Mouse (Mus musculus): ENCODE data around the gene Fbf1. TPM values are rescaled to one million over a fixed set of nuclear protein-coding genes. Genes with fewer than 3 reads are reported as not detected.
A peak's percentile ranks its signal among the peaks of the same experiment; 100 is the strongest.

Fbf1 gene
- total and polyA plus RNA-seq, 3 experiments = 11.8 to 15.0 (median 14.8) TPM

DNA sequence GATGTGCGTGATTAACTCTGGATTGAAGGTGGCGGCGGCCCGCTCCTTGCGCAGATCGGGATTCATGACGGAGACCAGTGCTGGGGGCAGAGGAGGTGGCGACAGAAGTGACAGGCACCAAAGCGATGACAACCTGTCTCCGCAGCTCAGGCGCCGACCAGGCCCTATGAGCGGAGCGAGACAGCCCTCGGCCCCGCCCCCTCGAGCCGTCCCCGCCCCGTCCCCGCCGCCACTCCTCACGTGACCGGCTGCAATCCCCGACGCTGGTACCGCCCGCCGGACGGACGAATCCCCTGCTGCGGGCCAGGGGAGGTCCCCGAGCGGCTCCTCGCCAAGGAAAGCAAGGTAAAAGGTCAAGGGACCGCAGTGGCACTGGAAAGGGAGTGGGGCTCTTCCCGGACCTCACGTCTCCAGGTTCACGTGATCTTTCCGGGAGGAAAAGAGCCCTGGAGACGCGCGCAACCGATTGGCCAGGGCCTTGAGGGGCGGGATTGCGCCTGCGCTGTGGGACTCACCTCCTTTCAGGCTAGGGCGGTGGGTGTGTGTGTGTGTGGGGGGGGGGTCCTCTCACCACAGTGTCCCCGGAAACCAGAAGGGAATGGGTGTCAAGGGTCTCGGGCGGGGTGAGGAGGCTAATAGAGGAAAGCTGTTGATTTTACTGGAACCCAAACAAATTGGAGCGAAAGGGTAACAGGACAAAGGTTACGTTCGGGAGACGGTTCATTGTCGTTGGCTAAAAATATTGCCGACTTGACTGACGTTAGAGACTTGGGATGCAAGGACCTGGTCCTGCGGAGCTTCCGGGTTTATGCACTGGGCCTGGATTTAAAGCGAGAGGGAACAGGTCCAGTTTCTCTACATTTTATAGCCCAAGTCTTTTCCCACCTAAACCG is 30.9 kb upstream of the Fbf1 start, which contains the start of the genes Ten1 and Acox1:
Ten1 (plus strand) TSS at position 217 of the 893 bp plus-strand sequence.
Acox1 (minus strand) TSS at position 407 of the 893 bp plus-strand sequence.
- peak; percentile 77 for TF ChIP-seq EP300 (IDR thresholded peaks at IDR 0.05; ENCODE audit: insufficient read depth, low read depth, low read length)
- peak; percentile 95 for TF ChIP-seq POLR2A (IDR thresholded peaks at IDR 0.05; ENCODE audit: insufficient read depth, low read depth, low read length)
- TF ChIP-seq CTCF (IDR thresholded peaks at IDR 0.05) = no peak
- peak within 1 kb of the TSS; percentile 56 for H3K4me3 ChIP-seq
- DNase-seq = peak; percentile 99
- peaks cover 33% of the 10 kb centered on the region for H3K36me3 ChIP-seq (ENCODE audit: control insufficient read depth, insufficient read depth, low read length)
- intact Hi-C loops (cut with DNase I) = loop anchor here (2.0 kb wide), 1 partner anchor 60 kb away; the partner anchor contains the start of gene Mrpl38
- H3K79me2 ChIP-seq (replicated peaks; ENCODE audit: control insufficient read depth, insufficient read depth, low read length) = peaks cover 3% of the 10 kb centered on the region
- no peaks in the 10 kb centered on the region for H3K27me3 ChIP-seq (ENCODE audit: control insufficient read depth, insufficient read depth, low read length)
- peaks cover 7% of the 10 kb centered on the region for H3K4me1 ChIP-seq (ENCODE audit: control insufficient read depth, insufficient read depth, low read length)
- under 1% methylated on average over 61 of the region's 62 CpGs for WGBS
- peak within 1 kb of the TSS; percentile 98 for H3K27ac ChIP-seq
- H3K9ac ChIP-seq (ENCODE audit: low read depth, low read length) = peak within 1 kb of the TSS; percentile 89

DNA sequence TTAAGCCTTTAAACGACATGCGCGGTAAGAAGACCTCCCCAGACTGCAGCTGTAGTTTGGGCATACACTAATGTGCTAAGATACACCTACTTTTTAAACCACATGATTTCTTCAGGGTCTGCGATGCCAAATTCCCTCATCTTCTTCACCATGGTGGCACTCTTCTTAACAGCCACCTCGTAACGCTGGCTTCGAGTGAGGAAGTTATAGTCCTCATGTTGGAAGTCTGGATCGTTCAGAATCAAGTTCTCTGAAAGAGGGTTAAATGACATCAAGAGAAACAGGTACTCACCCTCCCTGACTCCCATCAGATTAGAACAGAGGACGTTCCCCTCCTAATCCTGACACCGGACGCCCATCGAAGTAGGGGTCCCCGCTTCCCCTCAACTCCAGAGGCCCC is 30.2 kb upstream of the Fbf1 start:
- Histone ChIP-seq H3K27ac (peak overlapping the region; percentile 98), H3K9ac (ENCODE audit: low read depth, low read length) (peak overlapping the region; percentile 89), H3K79me2 (replicated peaks; ENCODE audit: control insufficient read depth, insufficient read depth, low read length) (peaks cover 3% of the 10 kb centered on the region), H3K4me1 (ENCODE audit: control insufficient read depth, insufficient read depth, low read length) (peaks cover 7% of the 10 kb centered on the region), H3K27me3 (ENCODE audit: control insufficient read depth, insufficient read depth, low read length) (no peaks in the 10 kb centered on the region), H3K4me3 (peak overlapping the region; percentile 56), H3K36me3 (ENCODE audit: control insufficient read depth, insufficient read depth, low read length) (peaks cover 35% of the 10 kb centered on the region)
- intact Hi-C loops (cut with DNase I) = loop anchor here (2.0 kb wide), 1 partner anchor 59 kb away; the partner anchor contains the start of gene Mrpl38
- no peak for DNase-seq
- 11% methylated on average over 13 of the region's 13 CpGs for WGBS
- TF ChIP-seq POLR2A (IDR thresholded peaks at IDR 0.05; ENCODE audit: insufficient read depth, low read depth, low read length) (no peak), EP300 (IDR thresholded peaks at IDR 0.05; ENCODE audit: insufficient read depth, low read depth, low read length) (no peak), CTCF (IDR thresholded peaks at IDR 0.05) (no peak)

DNA sequence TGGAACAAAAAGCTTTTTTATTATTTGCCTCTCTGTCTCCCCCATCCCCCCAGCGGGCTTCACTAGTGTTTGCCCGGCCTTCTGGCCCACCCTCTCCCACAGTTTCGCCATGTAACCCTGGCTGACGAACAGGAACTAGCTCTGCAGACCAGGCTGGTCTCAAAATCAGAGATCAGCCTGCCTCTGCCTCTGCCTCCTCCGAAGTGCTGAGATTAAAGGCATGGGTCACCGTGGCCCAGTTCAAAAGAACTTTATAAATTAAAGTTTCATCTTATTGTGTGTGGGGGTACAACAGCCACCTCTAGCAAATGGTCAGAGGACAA is 29.6 kb upstream of the Fbf1 start:
- 84% methylated on average over 6 of the region's 6 CpGs for WGBS
- TF ChIP-seq EP300 (IDR thresholded peaks at IDR 0.05; ENCODE audit: insufficient read depth, low read depth, low read length) (no peak), POLR2A (IDR thresholded peaks at IDR 0.05; ENCODE audit: insufficient read depth, low read depth, low read length) (no peak), CTCF (IDR thresholded peaks at IDR 0.05) (no peak)

DNA sequence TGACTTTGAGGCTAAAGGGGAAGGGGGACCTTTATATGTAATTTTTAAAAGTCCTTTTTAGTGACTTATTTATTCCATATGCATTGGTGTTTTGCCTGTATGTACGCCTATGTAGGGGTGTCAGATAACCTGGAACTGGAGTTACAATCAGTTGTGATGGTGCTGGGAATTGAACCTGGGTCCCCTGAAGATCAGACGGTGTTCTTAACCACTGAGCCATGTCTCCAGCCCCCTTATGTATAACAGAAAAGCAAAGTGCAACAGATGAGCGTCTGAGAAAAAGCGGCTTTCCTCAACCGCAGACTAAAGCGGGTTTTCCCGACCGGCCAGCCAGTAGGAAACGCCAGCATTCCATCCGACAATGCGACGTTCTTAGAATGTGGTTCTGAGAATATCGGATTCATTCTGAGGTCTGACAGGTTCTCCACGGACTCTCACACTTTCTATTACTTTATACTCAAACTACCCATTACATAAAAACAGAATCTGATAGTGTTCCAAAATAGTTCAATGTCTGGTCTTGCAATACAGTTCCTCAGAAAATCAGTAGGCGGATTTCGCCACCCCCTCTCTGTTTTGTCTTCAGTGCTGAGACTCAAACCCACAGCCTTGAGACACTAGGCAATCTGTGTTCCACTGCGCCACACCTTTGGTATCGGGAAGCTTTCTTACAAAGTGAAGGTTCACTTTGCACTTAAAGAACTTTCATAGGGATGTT is 29.1 kb upstream of the Fbf1 start:
- H3K4me1 ChIP-seq (ENCODE audit: control insufficient read depth, insufficient read depth, low read length) = peaks cover 7% of the 10 kb centered on the region
- H3K27ac ChIP-seq = no peak overlapping the region
- H3K27me3 ChIP-seq (ENCODE audit: control insufficient read depth, insufficient read depth, low read length) = no peaks in the 10 kb centered on the region
- H3K4me3 ChIP-seq = no peak overlapping the region
- WGBS = 94% methylated on average over 18 of the region's 18 CpGs
- H3K9ac ChIP-seq (ENCODE audit: low read depth, low read length) = no peak overlapping the region
- peaks cover 3% of the 10 kb centered on the region for H3K79me2 ChIP-seq (replicated peaks; ENCODE audit: control insufficient read depth, insufficient read depth, low read length)
- DNase-seq = no peak
- TF ChIP-seq EP300 (IDR thresholded peaks at IDR 0.05; ENCODE audit: insufficient read depth, low read depth, low read length) (no peak), POLR2A (IDR thresholded peaks at IDR 0.05; ENCODE audit: insufficient read depth, low read depth, low read length) (no peak), CTCF (IDR thresholded peaks at IDR 0.05) (no peak)
- intact Hi-C loops (cut with DNase I) = no loop called here
- H3K36me3 ChIP-seq (ENCODE audit: control insufficient read depth, insufficient read depth, low read length) = peaks cover 35% of the 10 kb centered on the region

More for the DNA sequence above, 29.6 kb upstream of the Fbf1 start:
- H3K27me3 ChIP-seq (ENCODE audit: control insufficient read depth, insufficient read depth, low read length) = no peaks in the 10 kb centered on the region
- peaks cover 7% of the 10 kb centered on the region for H3K4me1 ChIP-seq (ENCODE audit: control insufficient read depth, insufficient read depth, low read length)
- peak overlapping the region; percentile 19; the same call in 1 of the 2 replicates for H3K9ac ChIP-seq (ENCODE audit: low read depth, low read length)
- intact Hi-C loops (cut with DNase I) = no loop called here
- peak overlapping the region; percentile 98; the same call in 1 of the 2 replicates for H3K27ac ChIP-seq
- H3K4me3 ChIP-seq = peak overlapping the region; percentile 56
- H3K79me2 ChIP-seq (replicated peaks; ENCODE audit: control insufficient read depth, insufficient read depth, low read length) = peaks cover 3% of the 10 kb centered on the region
- peaks cover 35% of the 10 kb centered on the region for H3K36me3 ChIP-seq (ENCODE audit: control insufficient read depth, insufficient read depth, low read length)
- DNase-seq = no peak

DNA sequence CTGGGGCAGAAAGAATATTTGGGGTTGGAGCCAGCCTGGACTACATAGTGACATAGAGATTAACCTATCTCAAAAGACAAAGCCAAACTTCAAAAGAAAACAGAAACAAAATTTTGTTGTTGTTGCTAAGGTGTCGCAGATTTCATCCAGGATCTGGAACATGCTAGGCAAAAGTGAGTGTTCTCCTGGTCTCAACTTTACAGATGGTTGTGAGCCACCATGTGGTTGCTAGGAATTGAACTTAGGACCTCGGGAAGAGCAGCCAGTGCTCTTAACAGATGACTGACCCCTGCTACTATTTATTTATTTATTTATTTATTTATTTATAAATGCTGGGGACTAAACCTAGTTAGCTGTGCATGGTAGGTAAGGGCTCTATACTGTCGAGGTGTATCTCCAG is 28.4 kb upstream of the Fbf1 start:
- DNase-seq = no peak
- Histone ChIP-seq H3K27me3 (ENCODE audit: control insufficient read depth, insufficient read depth, low read length) (no peaks in the 10 kb centered on the region), H3K4me1 (ENCODE audit: control insufficient read depth, insufficient read depth, low read length) (peaks cover 7% of the 10 kb centered on the region), H3K79me2 (replicated peaks; ENCODE audit: control insufficient read depth, insufficient read depth, low read length) (peaks cover 4% of the 10 kb centered on the region), H3K36me3 (ENCODE audit: control insufficient read depth, insufficient read depth, low read length) (peaks cover 35% of the 10 kb centered on the region), H3K27ac (no peak overlapping the region), H3K9ac (ENCODE audit: low read depth, low read length) (no peak overlapping the region), H3K4me3 (no peak overlapping the region)
- TF ChIP-seq EP300 (IDR thresholded peaks at IDR 0.05; ENCODE audit: insufficient read depth, low read depth, low read length) (no peak), CTCF (IDR thresholded peaks at IDR 0.05) (no peak), POLR2A (IDR thresholded peaks at IDR 0.05; ENCODE audit: insufficient read depth, low read depth, low read length) (no peak)
- intact Hi-C loops (cut with DNase I) = no loop called here
- 79% methylated on average over 3 of the region's 3 CpGs for WGBS

Data from heart, adult 2 months (tissue).